ENCODE assay signal across 8 mouse cellular contexts in genomic region chr10:95562395-95562794, GRCm38 (mm10). TPM values are rescaled to one million over a fixed set of nuclear protein-coding genes. Genes with fewer than 3 reads are reported as not detected.
DNase-seq lines count a peak whose midpoint lies in the region; ATAC-seq and TF ChIP-seq lines count a peak whose summit lies in the region.

No protein-coding gene starts in this region.

- TF ChIP-seq CTCF in lung, embryonic 14.5 days (IDR thresholded peaks at IDR 0.05; ENCODE audit: low read depth) = no peak

- H3K4me3 ChIP-seq in lung, embryonic 14.5 days (ENCODE audit: low read depth, low read length) = peak overlapping the region; percentile 94
- peak overlapping the region; percentile 94 for H3K4me3 ChIP-seq in embryonic facial prominence, embryonic 14.5 days (ENCODE audit: low read depth, low read length)
- H3K4me3 ChIP-seq in intestine, embryonic 16.5 days (ENCODE audit: low read length) = peak overlapping the region; percentile 94
- peak overlapping the region; percentile 93 for H3K4me3 ChIP-seq in neural tube, embryonic 14.5 days (ENCODE audit: low read depth, low read length)

- WGBS in lung, embryonic 14.5 days = 5% methylated on average over 8 of the region's 8 CpGs
- WGBS in embryonic facial prominence, embryonic 14.5 days = 3% methylated on average over 8 of the region's 8 CpGs
- WGBS in intestine, embryonic 16.5 days = 2% methylated on average over 8 of the region's 8 CpGs
- 10% methylated on average over 8 of the region's 8 CpGs for WGBS in neural tube, embryonic 14.5 days

- peaks cover 7% of the 10 kb centered on the region; the same call in 1 of the 2 replicates for H3K4me1 ChIP-seq in lung, embryonic 14.5 days (ENCODE audit: insufficient read depth)
- H3K4me1 ChIP-seq in embryonic facial prominence, embryonic 14.5 days (ENCODE audit: control insufficient read depth, insufficient read depth, low read length) = peaks cover 19% of the 10 kb centered on the region
- peaks cover 19% of the 10 kb centered on the region for H3K4me1 ChIP-seq in intestine, embryonic 16.5 days (ENCODE audit: control insufficient read depth, insufficient read depth, low read length)
- H3K4me1 ChIP-seq in neural tube, embryonic 14.5 days (ENCODE audit: control insufficient read depth, insufficient read depth, low read length) = peaks cover 16% of the 10 kb centered on the region; the same call in 1 of the 2 replicates

- H3K27ac ChIP-seq in lung, embryonic 14.5 days (ENCODE audit: low read depth) = no peak overlapping the region
- peak overlapping the region; percentile 91 for H3K27ac ChIP-seq in embryonic facial prominence, embryonic 14.5 days (replicated peaks; ENCODE audit: low read depth, low read length)
- H3K27ac ChIP-seq in intestine, embryonic 16.5 days (ENCODE audit: low read length) = 0 out of 2 replicates have a peak overlapping the region, but pooled peaks have one; percentile 45
- H3K27ac ChIP-seq in neural tube, embryonic 14.5 days (ENCODE audit: low read depth, low read length) = no peak overlapping the region

- H3K4me2 ChIP-seq in lung, embryonic 14.5 days = peak overlapping the region; percentile 81
- H3K4me2 ChIP-seq in embryonic facial prominence, embryonic 14.5 days (ENCODE audit: low read depth, low read length) = peak overlapping the region; percentile 61
- peak overlapping the region; percentile 78 for H3K4me2 ChIP-seq in intestine, embryonic 16.5 days (ENCODE audit: low read depth, low read length)
- peak overlapping the region; percentile 61 for H3K4me2 ChIP-seq in neural tube, embryonic 14.5 days (ENCODE audit: low read depth, low read length)

- no peak for ATAC-seq in lung, embryonic 14.5 days (ENCODE audit: insufficient read depth)
- no peak for ATAC-seq in embryonic facial prominence, embryonic 14.5 days (ENCODE audit: low read depth)
- no peak for ATAC-seq in intestine, embryonic 16.5 days
- no peak for ATAC-seq in neural tube, embryonic 14.5 days (ENCODE audit: low read depth)

- H3K9ac ChIP-seq in lung, embryonic 14.5 days = peak overlapping the region; percentile 97
- H3K9ac ChIP-seq in embryonic facial prominence, embryonic 14.5 days (ENCODE audit: low read depth, low read length) = peak overlapping the region; percentile 96
- H3K9ac ChIP-seq in intestine, embryonic 16.5 days (ENCODE audit: low read depth, low read length) = peak overlapping the region; percentile 96
- H3K9ac ChIP-seq in neural tube, embryonic 14.5 days (replicated peaks; ENCODE audit: low read depth, low read length) = peak overlapping the region; percentile 53; the same call in 1 of the 2 replicates

- no peak for DNase-seq in lung, embryonic 14.5 days
- no peak for DNase-seq in lung, postnatal 14 days
- peak; percentile 35 for DNase-seq in embryonic facial prominence, embryonic 14.5 days (ENCODE audit: low spot score)
- no peak for DNase-seq in testis, postnatal 14 days (ENCODE audit: low spot score)
- no peak for DNase-seq in layer of hippocampus, adult 9-10 months (ENCODE audit: low spot score)
- no peak for DNase-seq in ovary, postnatal 14 days (ENCODE audit: low spot score)

- no peaks in the 10 kb centered on the region for H3K27me3 ChIP-seq in lung, embryonic 14.5 days (ENCODE audit: insufficient read depth, low read length)
- no peaks in the 10 kb centered on the region for H3K27me3 ChIP-seq in embryonic facial prominence, embryonic 14.5 days (replicated peaks; ENCODE audit: control insufficient read depth, insufficient read depth, low read length)
- no peaks in the 10 kb centered on the region for H3K27me3 ChIP-seq in intestine, embryonic 16.5 days (replicated peaks; ENCODE audit: control insufficient read depth, insufficient read depth, low read length)
- no peaks in the 10 kb centered on the region for H3K27me3 ChIP-seq in neural tube, embryonic 14.5 days (ENCODE audit: control insufficient read depth, insufficient read depth, low read length)

- H3K9me3 ChIP-seq in lung, embryonic 14.5 days (ENCODE audit: low read depth, low read length) = no peaks in the 10 kb centered on the region
- H3K9me3 ChIP-seq in embryonic facial prominence, embryonic 14.5 days (ENCODE audit: control insufficient read depth, low read length) = no peaks in the 10 kb centered on the region
- no peaks in the 10 kb centered on the region for H3K9me3 ChIP-seq in intestine, embryonic 16.5 days (ENCODE audit: control insufficient read depth, low read length)
- no peaks in the 10 kb centered on the region for H3K9me3 ChIP-seq in neural tube, embryonic 14.5 days (ENCODE audit: control insufficient read depth, low read length)

- peaks cover 3% of the 10 kb centered on the region; the same call in 1 of the 2 replicates for H3K36me3 ChIP-seq in lung, embryonic 14.5 days (ENCODE audit: insufficient read depth)
- H3K36me3 ChIP-seq in embryonic facial prominence, embryonic 14.5 days (ENCODE audit: control insufficient read depth, insufficient read depth, low read length) = 0 out of 2 replicates have a peak, but pooled peaks cover 4% of the 10 kb centered on the region
- no peaks in the 10 kb centered on the region for H3K36me3 ChIP-seq in intestine, embryonic 16.5 days (ENCODE audit: control insufficient read depth, insufficient read depth, low read length)
- H3K36me3 ChIP-seq in neural tube, embryonic 14.5 days (ENCODE audit: control insufficient read depth, insufficient read depth, low read length) = no peaks in the 10 kb centered on the region

RNA-seq across cellular contexts. Expression of gene Nudt4, which starts 1.6 kb away (rescaled TPM):
- 91.2 and 93.4 TPM in 2 replicates for polyA plus RNA-seq in lung, embryonic 14.5 days (2014; fragmentation: Nextera tagmentation; extraction: Ambion mirVana)
- 106 and 107 TPM in 2 replicates for polyA plus RNA-seq in embryonic facial prominence, embryonic 14.5 days (2014; fragmentation: Nextera tagmentation; extraction: Ambion mirVana)
- polyA plus RNA-seq in intestine, embryonic 16.5 days (2015; fragmentation: Nextera tagmentation; extraction: Ambion mirVana) = 34.2 and 58.2 TPM in 2 replicates
- 91.5 and 116 TPM in 2 replicates for polyA plus RNA-seq in neural tube, embryonic 14.5 days (2014; fragmentation: Nextera tagmentation; extraction: Ambion mirVana)

RNA-seq across cellular contexts. Expression of gene Ube2n, which starts 47.5 kb away (rescaled TPM):
- 420 and 425 TPM in 2 replicates for polyA plus RNA-seq in lung, embryonic 14.5 days (2014; fragmentation: Nextera tagmentation; extraction: Ambion mirVana)
- 282 and 286 TPM in 2 replicates for polyA plus RNA-seq in embryonic facial prominence, embryonic 14.5 days (2014; fragmentation: Nextera tagmentation; extraction: Ambion mirVana)
- 251 and 288 TPM in 2 replicates for polyA plus RNA-seq in intestine, embryonic 16.5 days (2015; fragmentation: Nextera tagmentation; extraction: Ambion mirVana)
- polyA plus RNA-seq in neural tube, embryonic 14.5 days (2014; fragmentation: Nextera tagmentation; extraction: Ambion mirVana) = 369 and 376 TPM in 2 replicates

Comparison
In these comparisons a context has a peak if more than half of its experiments do, and no peak if none do; other contexts are left out.
1. H3K27ac ChIP-seq: peak in embryonic facial prominence, embryonic 14.5 days (single experiment) and intestine, embryonic 16.5 days (single experiment); none in lung, embryonic 14.5 days (single experiment) and neural tube, embryonic 14.5 days (single experiment).
2. Peak in every context shown above with its lines, with median percentiles within 50 percentile points of each other: H3K4me2 ChIP-seq, H3K4me3 ChIP-seq and H3K9ac ChIP-seq.